Mouse (Mus musculus) lung, adult 2 months (tissue): ENCODE results near the gene Otogl.

ENCODE experiments used
- CTCF ChIP-seq: fragments of 200-500 bp; IDR thresholded peaks from 2 replicates; pipeline ENCODE4 v1.5.1; 2011; ENCODE audit warnings: mild to moderate bottlenecking, low read length, control low read depth; ENCODE audit not compliant: insufficient read depth
- POLR2A ChIP-seq: fragments of 200-500 bp; IDR thresholded peaks from 2 replicates; pipeline ENCODE4 v1.6.1; 2011; ENCODE audit warnings: low read depth, mild to moderate bottlenecking, control low read depth, low read length, borderline replicate concordance; ENCODE audit errors: extremely low read depth

DNA sequence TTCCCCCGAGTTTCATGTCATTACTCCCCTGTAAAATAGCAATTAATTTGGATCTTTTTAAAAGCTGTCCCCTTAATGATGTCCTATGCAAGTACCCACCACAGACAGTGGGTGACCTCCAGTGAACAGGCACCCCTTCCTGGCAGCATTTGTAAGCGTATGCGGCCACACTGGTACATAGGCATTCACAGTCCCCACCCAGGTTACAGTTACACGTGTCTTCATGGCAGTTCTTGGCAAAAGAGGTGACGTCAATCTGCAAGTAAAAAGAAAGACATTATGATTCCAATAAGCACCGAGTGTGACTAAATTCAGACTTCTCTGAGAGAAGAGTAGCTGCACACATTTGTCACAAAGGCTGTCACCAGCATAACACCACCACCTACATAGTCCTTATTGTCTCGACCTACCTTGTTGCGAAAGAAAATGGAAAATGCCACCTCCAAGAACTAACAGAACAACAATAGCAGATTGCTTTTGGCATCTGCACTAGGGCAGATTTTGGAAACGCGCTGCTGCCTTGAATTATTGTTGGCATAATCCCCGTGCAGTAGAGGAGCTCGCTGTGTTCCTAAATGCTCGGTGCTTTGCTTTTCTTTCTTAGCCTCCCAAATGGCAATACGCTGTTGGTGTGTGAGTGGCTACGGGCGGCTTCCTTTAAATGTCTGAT lies 98.0 kb downstream of the Otogl start:
- TF ChIP-seq CTCF (no peak), POLR2A (no peak)
